Mouse (Mus musculus): ENCODE measurements around the gene Scnm1. TPM values are rescaled to one million over a fixed set of nuclear protein-coding genes. Genes with fewer than 3 reads are reported as not detected.

Gene Scnm1
- polyA plus RNA-seq, 1 experiment from 2014 or later, result 83.2 TPM

DNA sequence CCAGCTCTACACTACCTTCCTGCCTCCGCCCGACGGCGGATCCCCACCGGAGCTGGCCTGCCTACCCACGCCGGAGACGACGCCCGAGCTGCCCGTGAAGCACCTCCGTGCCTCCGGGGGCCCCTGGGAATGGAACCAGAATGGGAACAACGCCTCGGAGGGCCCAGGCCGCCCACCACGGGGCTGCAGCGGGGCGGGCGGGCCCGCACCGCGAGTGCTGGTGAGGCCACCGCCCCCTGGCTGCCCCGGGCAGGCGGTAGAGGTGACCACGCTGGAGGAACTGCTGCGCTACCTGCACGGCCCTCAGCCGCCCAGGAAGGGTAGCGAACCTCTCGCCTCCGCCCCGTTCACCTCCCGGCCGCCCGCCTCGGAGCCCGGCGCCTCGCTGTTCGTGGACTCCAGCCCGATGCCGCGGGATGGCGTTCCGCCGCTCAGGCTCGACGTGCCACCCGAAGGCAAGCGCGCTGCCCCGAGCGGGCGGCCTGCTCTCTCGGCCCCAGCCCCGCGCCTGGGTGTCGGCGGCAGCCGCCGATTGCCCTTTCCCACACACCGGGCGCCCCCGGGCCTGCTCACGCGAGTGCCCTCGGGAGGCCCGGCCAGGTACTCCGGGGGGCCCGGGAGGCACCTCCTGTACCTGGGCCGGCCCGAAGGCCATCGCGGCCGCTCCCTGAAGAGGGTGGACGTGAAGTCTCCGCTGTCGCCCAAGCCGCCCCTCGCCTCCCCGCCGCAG lies 38.9 kb upstream of the Scnm1 start:
- H3K27me3 ChIP-seq (replicated peaks; ENCODE audit: control insufficient read depth, insufficient read depth, low read length), result peaks cover 6% of the 10 kb centered on the region
- no peak overlapping the region; the same call in 1 of the 2 replicates for H3K9ac ChIP-seq (ENCODE audit: low read depth, low read length)
- no peak overlapping the region for H3K4me3 ChIP-seq (ENCODE audit: low read length)
- peaks cover 50% of the 10 kb centered on the region for H3K36me3 ChIP-seq (ENCODE audit: control insufficient read depth, insufficient read depth, low read length)
- ATAC-seq, result no peak
- 20% methylated on average over 71 of the region's 84 CpGs for whole genome bisulfite sequencing
- no peak overlapping the region; the same call in 1 of the 2 replicates for H3K4me2 ChIP-seq (ENCODE audit: low read length)
- no peaks in the 10 kb centered on the region for H3K9me3 ChIP-seq (ENCODE audit: control insufficient read depth, low read length)
- no peak overlapping the region for H3K27ac ChIP-seq (ENCODE audit: low read depth, low read length)
- peaks cover 8% of the 10 kb centered on the region; the same call in 1 of the 2 replicates for H3K4me1 ChIP-seq (ENCODE audit: control insufficient read depth, insufficient read depth, low read depth, low read length)

DNA sequence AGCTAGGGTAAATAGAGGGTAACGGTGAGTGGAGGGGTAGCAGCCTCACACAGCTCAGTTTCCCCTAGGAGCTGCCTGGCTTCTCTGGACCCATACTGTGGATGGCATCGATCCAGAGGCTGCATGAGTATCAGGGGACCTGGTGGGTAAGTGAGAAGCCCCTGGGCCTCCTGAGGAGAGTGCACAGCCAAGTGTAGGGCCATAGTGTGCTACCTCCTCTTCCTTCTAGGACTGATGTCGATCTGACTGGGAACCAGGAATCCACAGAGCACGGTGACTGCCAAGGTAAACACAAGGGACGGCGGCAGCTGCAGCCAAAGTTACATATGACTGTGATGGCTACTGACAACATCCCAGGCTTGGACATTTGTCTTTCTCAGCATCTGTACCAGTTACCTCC lies 37.3 kb upstream of the Scnm1 start:
- H3K4me3 ChIP-seq (ENCODE audit: low read length), result no peak overlapping the region
- no peak for ATAC-seq
- no peak overlapping the region for H3K9ac ChIP-seq (ENCODE audit: low read depth, low read length)
- peaks cover 8% of the 10 kb centered on the region; the same call in 1 of the 2 replicates for H3K4me1 ChIP-seq (ENCODE audit: control insufficient read depth, insufficient read depth, low read depth, low read length)
- H3K36me3 ChIP-seq (ENCODE audit: control insufficient read depth, insufficient read depth, low read length), result peaks cover 60% of the 10 kb centered on the region
- no peaks in the 10 kb centered on the region for H3K9me3 ChIP-seq (ENCODE audit: control insufficient read depth, low read length)
- peaks cover 6% of the 10 kb centered on the region for H3K27me3 ChIP-seq (replicated peaks; ENCODE audit: control insufficient read depth, insufficient read depth, low read length)
- WGBS, result 65% methylated on average over 5 of the region's 6 CpGs
- no peak overlapping the region for H3K27ac ChIP-seq (ENCODE audit: low read depth, low read length)
- no peak overlapping the region for H3K4me2 ChIP-seq (ENCODE audit: low read length)

DNA sequence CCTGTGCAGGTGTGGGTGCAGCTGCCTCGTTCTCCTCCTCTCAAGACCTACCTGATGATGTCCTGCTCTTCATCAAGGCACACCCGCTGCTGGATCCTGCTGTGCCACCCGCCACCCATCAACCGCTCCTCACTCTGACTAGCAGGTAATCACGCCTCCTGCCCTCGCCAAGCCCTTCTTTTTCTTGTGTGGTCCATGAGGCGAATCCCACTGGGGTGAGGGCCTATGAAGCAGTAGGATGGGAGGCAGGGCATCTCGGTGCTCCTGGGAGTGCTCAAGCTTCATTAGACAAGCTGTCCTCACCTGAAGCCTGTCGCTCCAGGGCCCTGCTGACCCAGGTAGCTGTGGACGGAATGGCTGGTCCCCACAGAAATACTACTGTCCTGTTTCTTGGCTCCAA lies 36.2 kb upstream of the Scnm1 start:
- peaks cover 8% of the 10 kb centered on the region; the same call in 1 of the 2 replicates for H3K4me1 ChIP-seq (ENCODE audit: control insufficient read depth, insufficient read depth, low read depth, low read length)
- no peak overlapping the region for H3K4me2 ChIP-seq (ENCODE audit: low read length)
- H3K27ac ChIP-seq (ENCODE audit: low read depth, low read length), result no peak overlapping the region
- H3K9ac ChIP-seq (ENCODE audit: low read depth, low read length), result no peak overlapping the region
- no peak for ATAC-seq
- peaks cover 65% of the 10 kb centered on the region for H3K36me3 ChIP-seq (ENCODE audit: control insufficient read depth, insufficient read depth, low read length)
- H3K9me3 ChIP-seq (ENCODE audit: control insufficient read depth, low read length), result no peaks in the 10 kb centered on the region
- no peak overlapping the region for H3K4me3 ChIP-seq (ENCODE audit: low read length)
- H3K27me3 ChIP-seq (replicated peaks; ENCODE audit: control insufficient read depth, insufficient read depth, low read length), result peaks cover 6% of the 10 kb centered on the region
- 89% methylated on average over 10 of the region's 10 CpGs for WGBS

DNA sequence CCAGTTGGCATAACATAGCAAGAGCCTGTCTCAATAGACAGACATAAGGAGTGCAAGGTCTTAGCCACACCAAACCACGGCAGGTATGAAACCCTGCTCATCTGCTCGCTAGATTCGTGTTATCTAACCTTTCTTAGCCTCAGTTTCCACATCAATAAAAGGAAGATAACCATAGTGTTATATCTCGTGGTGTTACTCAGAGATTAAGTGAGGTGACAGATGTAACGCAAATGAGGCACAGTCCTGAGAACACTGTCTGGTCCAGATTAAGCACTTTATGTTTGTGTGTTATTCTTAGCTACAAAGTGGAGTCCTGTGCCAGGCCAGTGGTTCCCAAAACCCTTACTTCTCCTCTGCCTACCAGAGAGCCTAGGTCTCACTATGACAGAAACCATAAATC lies 31.0 kb upstream of the Scnm1 start:
- no peak for ATAC-seq
- Histone ChIP-seq H3K4me3 (ENCODE audit: low read length) (no peak overlapping the region), H3K4me2 (ENCODE audit: low read length) (no peak overlapping the region), H3K9me3 (ENCODE audit: control insufficient read depth, low read length) (no peaks in the 10 kb centered on the region), H3K27me3 (replicated peaks; ENCODE audit: control insufficient read depth, insufficient read depth, low read length) (no peaks in the 10 kb centered on the region; the same call in 1 of the 2 replicates), H3K9ac (ENCODE audit: low read depth, low read length) (no peak overlapping the region), H3K36me3 (ENCODE audit: control insufficient read depth, insufficient read depth, low read length) (peaks cover 43% of the 10 kb centered on the region), H3K4me1 (ENCODE audit: control insufficient read depth, insufficient read depth, low read depth, low read length) (peaks cover 30% of the 10 kb centered on the region), H3K27ac (ENCODE audit: low read depth, low read length) (no peak overlapping the region)
- 86% methylated on average over 5 of the region's 5 CpGs for WGBS

DNA sequence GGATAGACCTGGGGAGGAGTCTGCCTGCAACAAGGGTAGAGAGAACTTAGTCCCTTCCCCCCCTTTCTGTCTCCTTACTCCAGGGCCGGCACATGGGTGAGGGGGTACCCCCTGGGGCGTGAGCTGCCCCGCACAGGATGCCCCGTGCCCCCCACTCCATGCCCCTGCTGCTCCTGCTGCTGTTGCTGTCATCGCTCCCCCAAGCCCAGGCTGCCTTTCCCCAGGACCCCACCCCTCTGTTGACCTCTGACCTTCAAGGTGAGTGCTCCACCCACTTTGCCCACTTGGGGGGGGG lies 30.4 kb upstream of the Scnm1 start:
- Histone ChIP-seq H3K4me3 (ENCODE audit: low read length) (no peak overlapping the region), H3K9ac (ENCODE audit: low read depth, low read length) (no peak overlapping the region), H3K27me3 (replicated peaks; ENCODE audit: control insufficient read depth, insufficient read depth, low read length) (no peaks in the 10 kb centered on the region), H3K27ac (ENCODE audit: low read depth, low read length) (no peak overlapping the region), H3K4me1 (ENCODE audit: control insufficient read depth, insufficient read depth, low read depth, low read length) (peaks cover 36% of the 10 kb centered on the region), H3K4me2 (ENCODE audit: low read length) (no peak overlapping the region; the same call in 1 of the 2 replicates), H3K9me3 (ENCODE audit: control insufficient read depth, low read length) (no peaks in the 10 kb centered on the region), H3K36me3 (ENCODE audit: control insufficient read depth, insufficient read depth, low read length) (peaks cover 37% of the 10 kb centered on the region)
- no peak for ATAC-seq
- WGBS, result 72% methylated on average over 5 of the region's 5 CpGs

DNA sequence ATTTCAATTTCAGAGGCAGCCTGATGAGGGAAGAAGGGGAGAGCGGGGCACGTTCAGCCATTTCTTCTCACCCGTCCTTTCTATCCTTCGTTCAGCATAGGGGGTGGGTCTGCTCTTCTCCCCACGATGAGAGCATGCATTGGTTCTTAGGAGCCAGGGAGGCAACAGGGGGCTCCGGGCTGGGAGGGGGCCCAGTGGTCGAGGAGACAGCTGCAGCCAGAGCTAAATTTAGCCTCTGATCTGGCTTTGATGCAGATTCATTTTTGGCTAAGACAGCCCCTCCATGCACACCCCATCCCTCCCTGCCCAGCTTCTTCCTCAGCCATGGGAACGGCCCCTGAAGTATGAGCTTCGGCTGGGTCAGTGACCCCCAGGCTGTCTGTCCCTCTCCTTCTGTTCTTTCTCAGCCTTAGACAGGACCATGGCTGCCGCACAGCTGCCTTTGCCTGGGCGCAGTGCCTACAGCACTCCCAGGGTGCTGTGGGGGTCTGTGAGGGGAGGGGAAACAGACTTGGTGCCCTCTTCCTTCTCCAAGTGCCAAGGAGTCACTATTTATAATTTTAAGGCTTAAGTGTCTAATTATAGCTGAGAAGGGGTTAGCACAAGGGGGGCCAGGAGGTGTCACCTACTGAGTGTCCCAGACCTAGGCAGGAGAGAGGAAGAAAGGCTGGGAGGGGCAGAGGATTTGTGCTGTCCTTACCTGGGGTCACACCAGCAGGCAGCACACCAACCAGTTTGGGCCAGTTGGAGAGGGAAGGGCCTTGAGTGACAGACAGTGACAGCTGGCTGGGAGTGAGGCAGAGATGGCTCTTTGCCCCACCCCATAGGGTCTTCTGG lies 29.8 kb upstream of the Scnm1 start:
- no peak for ATAC-seq
- Histone ChIP-seq H3K27ac (ENCODE audit: low read depth, low read length) (peak overlapping the region; percentile 11; the same call in 1 of the 2 replicates), H3K27me3 (replicated peaks; ENCODE audit: control insufficient read depth, insufficient read depth, low read length) (no peaks in the 10 kb centered on the region), H3K4me3 (ENCODE audit: low read length) (peak overlapping the region; percentile 8; the same call in 1 of the 2 replicates), H3K9ac (ENCODE audit: low read depth, low read length) (0 out of 2 replicates have a peak overlapping the region, but pooled peaks have one; percentile 3), H3K36me3 (ENCODE audit: control insufficient read depth, insufficient read depth, low read length) (peaks cover 31% of the 10 kb centered on the region), H3K4me2 (ENCODE audit: low read length) (peak overlapping the region; percentile 77), H3K4me1 (ENCODE audit: control insufficient read depth, insufficient read depth, low read depth, low read length) (peaks cover 36% of the 10 kb centered on the region), H3K9me3 (ENCODE audit: control insufficient read depth, low read length) (no peaks in the 10 kb centered on the region)
- WGBS, result 38% methylated on average over 11 of the region's 11 CpGs

DNA sequence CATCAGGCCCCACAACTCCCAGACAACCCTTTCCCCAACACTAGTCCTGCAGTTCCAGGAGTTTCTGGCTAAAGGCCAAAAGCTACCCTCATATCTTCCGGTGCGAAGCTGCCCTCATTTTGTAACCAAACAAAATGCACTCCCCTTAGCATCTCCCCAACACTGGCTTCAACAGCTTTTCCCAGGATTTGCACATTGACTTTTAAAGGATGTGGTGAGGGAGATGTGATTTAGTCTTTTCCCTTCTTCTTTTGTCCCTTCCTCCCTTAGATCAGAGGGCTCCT lies 28.5 kb upstream of the Scnm1 start:
- H3K36me3 ChIP-seq (ENCODE audit: control insufficient read depth, insufficient read depth, low read length), result peaks cover 20% of the 10 kb centered on the region
- no peaks in the 10 kb centered on the region for H3K9me3 ChIP-seq (ENCODE audit: control insufficient read depth, low read length)
- no peaks in the 10 kb centered on the region for H3K27me3 ChIP-seq (replicated peaks; ENCODE audit: control insufficient read depth, insufficient read depth, low read length)
- H3K9ac ChIP-seq (ENCODE audit: low read depth, low read length), result peak overlapping the region; percentile 86
- peak overlapping the region; percentile 31; the same call in 1 of the 2 replicates for H3K27ac ChIP-seq (ENCODE audit: low read depth, low read length)
- peak overlapping the region; percentile 82 for H3K4me3 ChIP-seq (ENCODE audit: low read length)
- no peak for ATAC-seq
- H3K4me1 ChIP-seq (ENCODE audit: control insufficient read depth, insufficient read depth, low read depth, low read length), result peaks cover 36% of the 10 kb centered on the region
- peak overlapping the region; percentile 77 for H3K4me2 ChIP-seq (ENCODE audit: low read length)
- 13% methylated on average over 2 of the region's 2 CpGs for WGBS

DNA sequence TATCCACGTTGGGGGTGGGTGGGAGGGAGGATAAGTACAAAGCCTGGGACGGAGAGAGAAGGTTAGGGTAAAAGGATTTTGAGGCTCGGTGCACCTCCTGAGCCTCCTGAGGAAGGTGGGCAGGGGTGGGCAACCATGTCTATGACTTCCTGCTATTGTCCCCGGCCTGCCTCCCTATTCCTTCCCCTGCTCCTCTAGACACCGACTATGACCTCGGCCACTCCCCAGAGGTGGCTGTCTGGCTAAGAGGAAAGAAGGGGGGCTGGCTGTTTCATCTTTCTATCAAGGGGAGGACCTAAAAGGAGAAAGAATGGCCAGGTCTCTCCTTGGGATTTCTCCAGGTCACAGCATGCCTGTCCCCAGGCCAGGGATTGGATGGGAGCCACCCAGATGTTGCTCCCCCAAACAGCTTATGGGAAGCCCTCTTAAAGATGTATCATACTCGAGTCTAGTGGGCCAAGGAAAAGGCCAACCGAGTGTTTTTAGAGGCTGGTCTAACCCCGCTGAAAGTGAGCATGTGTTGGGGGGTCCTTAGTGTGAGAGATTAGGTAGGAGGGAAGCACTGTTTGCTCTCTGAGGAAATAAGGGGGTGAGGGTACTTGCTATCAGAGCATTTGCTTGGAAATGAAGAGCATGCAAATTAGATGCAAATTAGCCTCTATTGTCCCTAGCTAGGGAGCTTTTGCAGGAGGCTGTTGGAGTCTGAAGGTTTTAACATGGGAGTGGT lies 28.0 kb upstream of the Scnm1 start:
- Histone ChIP-seq H3K27me3 (replicated peaks; ENCODE audit: control insufficient read depth, insufficient read depth, low read length) (no peaks in the 10 kb centered on the region), H3K27ac (ENCODE audit: low read depth, low read length) (peak overlapping the region; percentile 82), H3K4me3 (ENCODE audit: low read length) (peak overlapping the region; percentile 82), H3K9me3 (ENCODE audit: control insufficient read depth, low read length) (no peaks in the 10 kb centered on the region), H3K4me1 (ENCODE audit: control insufficient read depth, insufficient read depth, low read depth, low read length) (peaks cover 36% of the 10 kb centered on the region), H3K4me2 (ENCODE audit: low read length) (peak overlapping the region; percentile 77), H3K9ac (ENCODE audit: low read depth, low read length) (peak overlapping the region; percentile 86), H3K36me3 (ENCODE audit: control insufficient read depth, insufficient read depth, low read length) (peaks cover 15% of the 10 kb centered on the region)
- WGBS, result 2% methylated on average over 9 of the region's 9 CpGs
- no peak for ATAC-seq

Measured in hindbrain, embryonic 16.5 days (tissue).